Mouse (Mus musculus) liver, adult 2 months (tissue): ENCODE measurements at regions not wholly inside any gene's neighbourhood (a gene's known extent, or its start where the extent isn't known, plus 50 kb on each side); places are given as distances from the start of the nearest gene placed in this dataset.

Experiments used
- CTCF ChIP-seq: fragments of 200-500 bp; IDR thresholded peaks from 2 replicates; pipeline ENCODE4 v1.5.1; 2011; ENCODE audit warnings: low read depth, low read length, control low read depth
- POLR2A ChIP-seq: fragments of 200-500 bp; IDR thresholded peaks from 2 replicates; pipeline ENCODE4 v1.6.1; 2011; ENCODE audit warnings: low read length, control low read depth; ENCODE audit not compliant: insufficient read depth; ENCODE audit errors: extremely low read depth

- TF ChIP-seq CTCF = no peak
- no peak for TF ChIP-seq POLR2A
Measured at GRCm38 (mm10) chr10:124927218-124927617, 462.0 kb downstream of the Slc16a7 start.
